Mouse (Mus musculus) hindbrain, embryonic 13.5 days (tissue): ENCODE measurements around the gene Cldn10. TPM values are rescaled to one million over a fixed set of nuclear protein-coding genes. Genes with fewer than 3 reads are reported as not detected.
"Not testable (repeated sequence)": the region's sequence is repeated elsewhere in the genome, so short reads cannot be mapped to it uniquely, and the experiment has no call there.

Source experiments
- ATAC-seq: fragments of 200-750 bp; cut with Nextera tagmentation; 2 replicates; pipeline ENCODE4 v1.8.0; 2017; ENCODE audit warnings: moderate TSS enrichment; ENCODE audit not compliant: low FRiP score
- H3K27ac ChIP-seq: fragments of 300-500 bp; sonication (generic); 2 replicates; pipeline ENCODE4 v1.5.1; 2015; ENCODE audit warnings: inconsistent platforms, mild to moderate bottlenecking, moderate library complexity
- H3K27me3 ChIP-seq: fragments of 300-500 bp; sonication (generic); 2 replicates; pipeline ENCODE4 v1.6.1; 2015; ENCODE audit warnings: mild to moderate bottlenecking, inconsistent platforms
- H3K36me3 ChIP-seq: fragments of 300-500 bp; sonication (generic); 2 replicates; pipeline ENCODE4 v1.6.1; 2015; ENCODE audit warnings: mild to moderate bottlenecking, inconsistent platforms
- H3K4me1 ChIP-seq: fragments of 300-500 bp; sonication (generic); replicated peaks from 2 replicates; pipeline ENCODE4 v1.6.1; 2015; ENCODE audit warnings: inconsistent platforms
- H3K4me2 ChIP-seq: fragments of 300-500 bp; sonication (generic); 2 replicates; pipeline ENCODE4 v1.6.1; 2015; ENCODE audit warnings: inconsistent platforms, mild to moderate bottlenecking, moderate library complexity
- H3K4me3 ChIP-seq: fragments of 300-500 bp; sonication (generic); 2 replicates; pipeline ENCODE4 v1.5.1; 2015; ENCODE audit warnings: mild to moderate bottlenecking, inconsistent platforms
- H3K9ac ChIP-seq: fragments of 300-500 bp; sonication (generic); 2 replicates; pipeline ENCODE4 v1.6.1; 2015; ENCODE audit warnings: mild to moderate bottlenecking, inconsistent platforms
- H3K9me3 ChIP-seq: fragments of 300-500 bp; sonication (generic); 2 replicates; pipeline ENCODE4 v1.6.1; 2016; ENCODE audit warnings: inconsistent platforms
- WGBS: fragments of 180-500 bp; shearing (Covaris S2); methylation state at CpG from one replicate; pipeline ENCODE4 v1.1.7; 2015; 5-methylcytosine and 5-hydroxymethylcytosine counted together
- polyA plus RNA-seq: library from polyadenylated mRNA; unstranded; fragments of >200 nt; fragmentation: Nextera tagmentation; extraction: Ambion mirVana; gene quantifications from 2 replicates; pipeline ENCODE4 v1.2.1, GENCODE M21; 2015

The Cldn10 gene
- polyA plus RNA-seq, 1 experiment from 2014 or later, result 1.5 TPM

DNA sequence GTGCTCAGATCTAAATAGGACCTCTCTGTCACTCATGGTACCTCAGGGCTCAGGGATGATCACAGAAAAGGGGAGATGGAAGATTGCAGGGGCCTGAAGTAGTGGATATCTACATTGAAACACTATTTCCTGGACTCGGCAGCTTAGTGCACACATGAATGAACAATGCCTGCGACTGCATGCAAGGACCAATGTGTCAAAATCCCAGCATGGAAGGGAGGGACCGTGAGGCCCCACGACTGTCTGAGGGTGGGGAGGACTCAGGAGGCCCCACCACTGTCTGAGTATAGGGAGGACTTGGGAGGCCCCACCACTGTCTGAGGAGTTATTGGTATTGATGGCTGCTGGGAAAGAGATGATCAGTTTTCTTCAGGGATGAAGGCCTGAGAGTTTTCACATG lies 2.5 kb downstream of the Cldn10 start:
- Histone ChIP-seq H3K9ac (no peak overlapping the region), H3K9me3 (no peaks in the 10 kb centered on the region), H3K4me3 (no peak overlapping the region), H3K27me3 (no peaks in the 10 kb centered on the region), H3K36me3 (no peaks in the 10 kb centered on the region), H3K27ac (no peak overlapping the region), H3K4me2 (no peak overlapping the region), H3K4me1 (peaks cover 3% of the 10 kb centered on the region; the same call in 1 of the 2 replicates)
- no peak for ATAC-seq
- 76% methylated on average over 4 of the region's 4 CpGs for WGBS

DNA sequence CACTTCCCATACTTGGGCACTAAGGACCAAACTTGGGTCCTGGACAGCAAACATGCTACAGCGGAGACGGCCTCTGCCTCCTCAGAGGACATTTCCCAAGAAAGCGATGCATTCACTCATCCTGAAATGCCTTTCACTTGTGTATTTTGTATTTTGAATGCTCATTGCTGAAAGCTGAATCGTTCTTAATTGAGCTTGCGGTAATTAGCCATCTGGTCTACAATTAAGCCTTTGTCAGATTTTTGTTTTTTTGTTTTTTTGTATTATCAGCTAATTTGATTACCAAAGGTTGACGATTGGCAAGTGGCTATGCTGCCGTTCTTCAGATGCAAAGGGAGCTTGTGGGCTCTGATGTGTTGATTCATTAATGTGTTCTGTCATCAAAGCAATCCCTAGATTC lies 5.2 kb downstream of the Cldn10 start:
- no peak for ATAC-seq
- Histone ChIP-seq H3K4me3 (no peak overlapping the region), H3K27me3 (no peaks in the 10 kb centered on the region), H3K9ac (no peak overlapping the region), H3K4me2 (no peak overlapping the region), H3K4me1 (peaks cover 13% of the 10 kb centered on the region; the same call in 1 of the 2 replicates), H3K9me3 (no peaks in the 10 kb centered on the region), H3K27ac (peak overlapping the region; percentile 19), H3K36me3 (no peaks in the 10 kb centered on the region)
- WGBS, result 66% methylated on average over 7 of the region's 7 CpGs

DNA sequence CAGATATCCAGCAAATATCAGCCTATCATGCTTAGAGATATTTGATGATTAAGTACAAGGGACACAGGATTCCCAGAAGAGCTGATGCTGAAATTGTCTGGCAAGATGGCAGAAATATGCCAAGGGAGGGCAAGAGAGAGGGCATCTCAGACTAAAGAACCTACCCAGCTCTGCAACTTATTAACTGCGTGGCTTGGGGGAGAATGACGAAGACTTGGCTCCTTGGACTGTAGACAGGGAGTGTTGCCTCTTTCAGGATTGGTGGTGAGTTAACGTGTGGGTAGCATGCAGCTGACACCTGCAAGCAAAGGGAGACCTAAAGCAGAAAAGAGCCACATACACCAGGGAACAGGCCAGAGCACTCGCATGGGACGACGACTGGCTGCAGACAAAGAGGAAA lies 5.7 kb downstream of the Cldn10 start:
- H3K4me2 ChIP-seq, result no peak overlapping the region
- H3K27ac ChIP-seq, result peak overlapping the region; percentile 19; the same call in 1 of the 2 replicates
- H3K27me3 ChIP-seq, result no peaks in the 10 kb centered on the region
- WGBS, result 86% methylated on average over 6 of the region's 6 CpGs
- H3K36me3 ChIP-seq, result no peaks in the 10 kb centered on the region
- H3K4me3 ChIP-seq, result no peak overlapping the region
- ATAC-seq, result no peak
- peaks cover 13% of the 10 kb centered on the region; the same call in 1 of the 2 replicates for H3K4me1 ChIP-seq
- no peaks in the 10 kb centered on the region for H3K9me3 ChIP-seq
- H3K9ac ChIP-seq, result no peak overlapping the region

DNA sequence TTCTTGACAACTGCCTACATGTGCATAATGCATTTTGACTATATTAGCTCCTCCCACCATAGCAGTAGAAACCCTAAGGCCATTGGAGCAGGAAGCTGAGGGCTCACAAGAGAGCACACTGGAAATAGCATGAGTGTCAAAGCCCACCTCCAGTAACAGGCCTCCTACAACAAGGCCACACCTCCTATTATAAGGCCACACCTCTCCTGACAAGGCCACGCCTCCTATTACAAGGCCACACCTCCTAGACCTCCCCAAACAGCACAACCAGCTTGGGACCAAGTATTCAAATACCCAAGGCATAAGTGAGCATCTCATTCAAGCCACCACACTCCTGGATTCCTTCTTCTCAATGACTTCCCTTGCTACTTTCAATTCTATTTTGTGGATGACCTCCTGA lies 6.5 kb downstream of the Cldn10 start:
- ATAC-seq, result no peak
- H3K4me3 ChIP-seq, result no peak overlapping the region
- WGBS, result 75% methylated on average over 1 of the region's 1 CpGs

DNA sequence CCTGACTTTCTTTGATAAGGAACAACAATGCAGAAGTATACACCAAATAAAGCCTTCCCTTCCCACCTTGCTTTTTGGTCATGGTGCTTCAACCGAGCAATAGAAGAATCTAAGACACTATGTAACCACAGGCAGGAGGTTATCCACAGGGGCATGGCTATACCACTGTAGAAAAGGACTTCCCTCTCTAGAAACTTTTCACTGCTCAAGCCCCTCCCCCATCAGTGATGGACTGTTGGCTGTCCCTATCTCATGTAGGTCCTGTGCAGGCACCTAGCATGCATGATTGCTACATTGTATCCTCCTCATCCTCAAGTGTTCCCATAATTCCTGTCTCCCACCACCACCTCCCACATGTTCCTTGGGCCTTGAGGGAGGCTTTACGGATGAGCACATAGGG lies 7.2 kb downstream of the Cldn10 start:
- no peaks in the 10 kb centered on the region for H3K36me3 ChIP-seq
- 86% methylated on average over 2 of the region's 2 CpGs for WGBS
- peaks cover 4% of the 10 kb centered on the region; the same call in 1 of the 2 replicates for H3K27me3 ChIP-seq
- H3K4me2 ChIP-seq, result no peak overlapping the region
- no peaks in the 10 kb centered on the region for H3K9me3 ChIP-seq
- no peak for ATAC-seq
- peaks cover 13% of the 10 kb centered on the region; the same call in 1 of the 2 replicates for H3K4me1 ChIP-seq
- no peak overlapping the region for H3K27ac ChIP-seq
- no peak overlapping the region for H3K9ac ChIP-seq
- no peak overlapping the region for H3K4me3 ChIP-seq

More for the DNA sequence above, 6.5 kb downstream of the Cldn10 start:
- Histone ChIP-seq H3K9ac (no peak overlapping the region), H3K27me3 (peaks cover 4% of the 10 kb centered on the region; the same call in 1 of the 2 replicates), H3K27ac (no peak overlapping the region), H3K36me3 (no peaks in the 10 kb centered on the region), H3K4me2 (no peak overlapping the region), H3K4me1 (peaks cover 13% of the 10 kb centered on the region; the same call in 1 of the 2 replicates), H3K9me3 (no peaks in the 10 kb centered on the region)

DNA sequence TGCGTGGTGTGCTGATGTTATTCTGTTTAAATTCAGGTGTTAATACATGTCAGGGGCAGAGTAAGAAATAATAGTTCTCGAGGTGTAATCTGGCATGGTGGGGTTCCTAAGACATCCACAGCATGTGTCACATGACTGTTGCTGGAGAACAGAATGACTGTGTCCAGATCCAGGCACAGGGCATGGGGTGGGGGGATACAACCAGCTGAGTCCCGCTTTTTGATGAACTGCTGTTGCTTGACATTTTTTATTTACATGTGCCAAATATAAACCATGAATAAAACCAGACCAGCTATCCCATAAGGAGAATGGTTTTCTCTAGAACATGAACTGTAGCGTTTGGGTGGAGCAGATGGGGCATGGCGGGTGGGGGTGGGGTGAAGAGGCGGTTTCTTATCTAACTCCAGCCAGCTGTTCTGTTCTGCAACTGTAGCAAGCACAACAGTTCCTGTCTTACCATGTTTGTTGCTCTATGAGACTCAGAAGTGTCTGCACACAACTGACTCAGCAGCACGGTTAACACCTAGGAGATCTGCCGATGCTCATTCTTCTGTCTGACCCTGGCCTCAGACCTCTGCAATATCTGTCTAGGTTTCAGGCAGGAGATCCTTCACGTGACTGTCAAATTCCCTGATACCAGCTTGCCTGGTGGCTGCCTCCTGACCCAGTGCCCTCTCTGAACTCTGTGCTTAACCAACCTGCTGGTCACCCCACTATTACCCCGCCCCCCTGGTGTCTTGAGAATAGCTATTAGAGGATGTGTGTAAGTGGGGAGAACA lies 8.4 kb downstream of the Cldn10 start:
- no peak overlapping the region for H3K4me2 ChIP-seq
- no peaks in the 10 kb centered on the region for H3K36me3 ChIP-seq
- 60% methylated on average over 10 of the region's 10 CpGs for WGBS
- no peaks in the 10 kb centered on the region for H3K9me3 ChIP-seq
- ATAC-seq, result 0 out of 2 replicates have a peak, but pooled peaks have one; percentile 26
- H3K4me1 ChIP-seq, result peaks cover 13% of the 10 kb centered on the region; the same call in 1 of the 2 replicates
- H3K27ac ChIP-seq, result no peak overlapping the region
- peaks cover 4% of the 10 kb centered on the region; the same call in 1 of the 2 replicates for H3K27me3 ChIP-seq
- no peak overlapping the region for H3K4me3 ChIP-seq
- H3K9ac ChIP-seq, result no peak overlapping the region

DNA sequence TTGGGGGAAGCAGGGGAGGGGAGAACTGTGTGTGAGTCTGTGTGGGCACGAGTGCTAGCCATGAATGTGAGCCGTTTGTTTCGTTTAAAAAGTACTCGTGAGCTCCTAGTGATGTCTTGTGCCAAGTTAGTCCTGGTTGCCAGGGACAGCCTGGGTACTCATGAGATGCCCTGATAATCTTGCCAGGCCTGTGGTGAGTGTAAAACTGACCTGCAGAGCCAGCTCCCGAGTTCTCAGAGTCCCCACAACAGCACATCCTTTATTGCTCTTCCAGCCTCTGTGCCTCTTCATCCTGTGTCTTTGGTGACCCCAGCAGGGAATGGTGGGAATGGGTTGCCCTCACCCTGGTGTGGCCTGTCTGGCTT lies 9.0 kb downstream of the Cldn10 start:
- H3K4me1 ChIP-seq, result peaks cover 13% of the 10 kb centered on the region; the same call in 1 of the 2 replicates
- H3K36me3 ChIP-seq, result no peaks in the 10 kb centered on the region
- no peak overlapping the region for H3K4me3 ChIP-seq
- peaks cover 4% of the 10 kb centered on the region; the same call in 1 of the 2 replicates for H3K27me3 ChIP-seq
- H3K9me3 ChIP-seq, result no peaks in the 10 kb centered on the region
- H3K9ac ChIP-seq, result no peak overlapping the region
- WGBS, result 62% methylated on average over 5 of the region's 5 CpGs
- H3K27ac ChIP-seq, result no peak overlapping the region
- H3K4me2 ChIP-seq, result no peak overlapping the region
- no peak for ATAC-seq

DNA sequence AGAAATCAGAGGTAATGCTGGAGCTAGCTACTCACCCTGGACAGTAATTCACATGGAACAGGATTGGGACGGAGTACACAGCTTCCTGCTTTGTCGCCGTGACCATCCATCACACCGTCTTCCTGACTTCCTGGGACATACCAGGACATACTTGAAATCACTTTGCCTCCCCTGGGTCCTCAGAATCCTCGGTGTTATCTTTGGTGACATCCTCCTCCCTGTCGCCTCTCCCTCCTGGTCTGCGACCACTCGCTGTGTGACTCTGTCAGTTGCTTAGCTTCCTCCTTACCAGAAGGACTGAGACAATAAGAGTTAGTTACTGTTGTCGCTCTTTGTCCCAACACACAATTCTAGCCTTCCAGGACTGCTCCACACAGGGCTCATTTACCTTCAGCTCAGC lies 9.6 kb downstream of the Cldn10 start:
- Histone ChIP-seq H3K27ac (no peak overlapping the region), H3K4me3 (no peak overlapping the region), H3K9ac (no peak overlapping the region), H3K27me3 (peaks cover 4% of the 10 kb centered on the region; the same call in 1 of the 2 replicates), H3K36me3 (no peaks in the 10 kb centered on the region), H3K9me3 (no peaks in the 10 kb centered on the region), H3K4me2 (no peak overlapping the region), H3K4me1 (peaks cover 13% of the 10 kb centered on the region; the same call in 1 of the 2 replicates)
- ATAC-seq, result no peak
- WGBS, result 72% methylated on average over 9 of the region's 9 CpGs

DNA sequence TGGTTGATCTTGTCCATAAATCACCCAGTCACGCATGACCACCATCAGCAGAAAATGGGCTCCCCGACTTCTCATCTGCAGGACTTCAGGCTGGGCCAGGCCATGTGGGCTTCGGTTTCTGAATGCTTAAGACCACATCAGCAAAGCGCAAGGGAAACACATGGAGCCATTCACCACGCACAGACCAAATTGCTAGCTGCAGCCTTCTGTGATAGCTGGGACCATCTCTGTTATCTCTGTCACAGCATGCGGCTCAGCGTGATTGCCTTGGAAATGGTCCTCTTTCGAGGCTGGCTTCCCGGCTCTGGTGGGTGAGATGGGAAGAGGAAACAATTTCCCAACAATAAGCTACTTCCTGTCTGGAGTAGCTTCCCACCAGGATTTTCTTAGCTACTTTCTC lies 12.2 kb downstream of the Cldn10 start:
- Histone ChIP-seq H3K4me3 (no peak overlapping the region), H3K36me3 (no peaks in the 10 kb centered on the region), H3K4me2 (no peak overlapping the region), H3K27me3 (peaks cover 4% of the 10 kb centered on the region; the same call in 1 of the 2 replicates), H3K9ac (no peak overlapping the region), H3K27ac (no peak overlapping the region), H3K9me3 (no peaks in the 10 kb centered on the region), H3K4me1 (peaks cover 10% of the 10 kb centered on the region; the same call in 1 of the 2 replicates)
- ATAC-seq, result no peak
- 65% methylated on average over 9 of the region's 9 CpGs for WGBS

DNA sequence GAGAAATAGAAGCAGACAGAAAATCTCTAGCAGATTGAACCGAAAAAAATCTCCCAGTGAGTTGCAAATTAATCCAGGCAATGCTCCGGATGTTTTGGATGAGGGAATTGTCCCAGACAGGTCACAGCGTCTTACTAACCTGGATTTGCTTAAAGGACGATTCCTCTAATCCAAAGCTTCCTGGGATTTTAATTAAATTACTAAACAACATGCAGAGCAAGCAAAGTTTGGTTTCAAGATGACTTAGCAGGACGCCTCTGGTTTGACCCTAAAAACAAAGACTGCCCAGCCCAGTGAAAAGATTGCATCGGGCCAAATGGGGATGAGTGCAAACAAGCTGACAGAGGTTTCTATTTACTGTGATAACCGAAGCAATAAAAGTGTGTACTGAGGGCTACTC lies 16.2 kb downstream of the Cldn10 start:
- H3K9ac ChIP-seq, result no peak overlapping the region
- H3K27me3 ChIP-seq, result peaks cover 3% of the 10 kb centered on the region; the same call in 1 of the 2 replicates
- no peak for ATAC-seq
- no peaks in the 10 kb centered on the region for H3K9me3 ChIP-seq
- 31% methylated on average over 7 of the region's 7 CpGs for WGBS
- no peak overlapping the region for H3K4me3 ChIP-seq
- no peaks in the 10 kb centered on the region for H3K4me1 ChIP-seq
- H3K4me2 ChIP-seq, result no peak overlapping the region
- H3K27ac ChIP-seq, result no peak overlapping the region
- H3K36me3 ChIP-seq, result no peaks in the 10 kb centered on the region

DNA sequence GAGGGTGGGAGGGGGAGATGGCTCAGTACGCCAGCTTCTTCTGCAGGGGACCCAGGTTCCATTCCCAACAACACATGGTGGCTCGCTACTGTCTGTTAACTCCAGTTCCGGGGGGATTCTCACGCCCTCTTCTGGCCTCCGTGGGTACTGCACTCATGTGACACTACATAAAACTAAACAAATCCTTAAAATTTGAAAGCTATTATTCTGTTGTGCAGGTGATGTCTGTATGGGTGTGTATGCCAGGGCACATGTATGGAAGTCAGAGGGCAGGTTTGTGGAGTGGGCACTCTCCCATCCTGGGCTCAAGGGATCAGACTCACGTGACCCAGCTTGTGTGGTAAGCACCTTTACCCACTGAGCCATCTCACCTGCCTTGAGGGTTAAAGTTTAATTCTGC lies 16.6 kb downstream of the Cldn10 start:
- Histone ChIP-seq H3K4me1 (no peaks in the 10 kb centered on the region), H3K36me3 (no peaks in the 10 kb centered on the region), H3K9ac (no peak overlapping the region), H3K4me3 (no peak overlapping the region), H3K4me2 (no peak overlapping the region), H3K27ac (no peak overlapping the region), H3K27me3 (no peaks in the 10 kb centered on the region), H3K9me3 (no peaks in the 10 kb centered on the region)
- no peak for ATAC-seq
- WGBS, result 43% methylated on average over 6 of the region's 6 CpGs

DNA sequence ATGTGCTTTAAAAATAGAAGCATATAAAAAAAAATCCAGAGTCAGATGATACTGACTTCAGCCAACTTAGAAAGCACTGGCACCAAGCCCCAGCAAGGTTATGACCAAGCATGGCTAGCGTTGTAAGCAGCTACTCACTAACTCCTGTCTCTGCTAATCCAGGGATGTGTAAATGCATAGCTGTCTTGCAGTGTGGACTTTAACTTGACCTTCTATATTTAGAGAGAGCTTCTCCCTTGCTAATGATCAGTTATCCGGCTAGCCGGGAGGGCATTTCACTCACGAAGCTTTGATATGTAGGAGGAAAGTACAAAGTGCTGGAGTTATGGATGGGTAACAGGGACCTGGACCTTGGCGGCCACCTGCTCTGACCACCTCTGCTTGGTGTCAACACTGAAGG lies 19.9 kb downstream of the Cldn10 start:
- Histone ChIP-seq H3K4me2 (no peak overlapping the region), H3K4me1 (no peaks in the 10 kb centered on the region), H3K27ac (no peak overlapping the region), H3K27me3 (no peaks in the 10 kb centered on the region), H3K36me3 (no peaks in the 10 kb centered on the region), H3K4me3 (no peak overlapping the region), H3K9ac (no peak overlapping the region), H3K9me3 (no peaks in the 10 kb centered on the region)
- WGBS, result 94% methylated on average over 5 of the region's 5 CpGs
- ATAC-seq, result no peak

DNA sequence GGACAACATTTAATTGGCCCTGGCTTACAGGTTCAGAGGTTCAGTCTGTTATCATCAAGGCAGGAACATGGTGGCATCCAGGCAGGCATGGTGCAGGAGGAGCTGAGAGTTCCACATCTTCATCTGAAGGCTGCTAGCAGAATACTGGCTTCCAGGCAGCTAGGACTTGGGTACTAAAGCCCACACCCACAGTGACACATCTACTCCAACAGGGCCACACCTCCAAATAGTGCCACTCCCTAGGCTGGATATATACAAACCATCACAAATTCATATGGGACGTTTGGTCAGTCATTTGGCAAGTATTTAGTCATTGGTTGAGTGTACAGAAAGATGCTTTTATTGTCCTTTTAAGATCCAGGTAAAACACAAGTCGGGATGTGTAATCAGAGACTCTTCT lies 20.5 kb downstream of the Cldn10 start:
- H3K27ac ChIP-seq, H3K27me3 ChIP-seq, H3K9ac ChIP-seq, H3K36me3 ChIP-seq, H3K4me1 ChIP-seq, H3K9me3 ChIP-seq, ATAC-seq, H3K4me2 ChIP-seq, H3K4me3 ChIP-seq: not testable (repeated sequence)
- WGBS, result 79% methylated on average over 2 of the region's 2 CpGs
